Mouse (Mus musculus) activated CD4-positive, CD25-positive, alpha-beta regulatory T cell, adult 9 weeks (primary cell): ENCODE data around the gene Ahcy. TPM values are rescaled to one million over a fixed set of nuclear protein-coding genes. Genes with fewer than 3 reads are reported as not detected.

ENCODE experiments used
- polyA plus RNA-seq: library from polyadenylated mRNA; unstranded; fragments of 100-300 nt; shearing (Covaris generic); gene quantifications from one replicate; pipeline ENCODE4 v1.2.1, GENCODE M21; 2017

The Ahcy gene
- 30.0 TPM for polyA plus RNA-seq

GRCm38 (mm10) chr2:155073978-155074765 lies at the start of gene Ahcy:
TSS of gene Ahcy (minus strand) at chr2:155074497.

DNA sequence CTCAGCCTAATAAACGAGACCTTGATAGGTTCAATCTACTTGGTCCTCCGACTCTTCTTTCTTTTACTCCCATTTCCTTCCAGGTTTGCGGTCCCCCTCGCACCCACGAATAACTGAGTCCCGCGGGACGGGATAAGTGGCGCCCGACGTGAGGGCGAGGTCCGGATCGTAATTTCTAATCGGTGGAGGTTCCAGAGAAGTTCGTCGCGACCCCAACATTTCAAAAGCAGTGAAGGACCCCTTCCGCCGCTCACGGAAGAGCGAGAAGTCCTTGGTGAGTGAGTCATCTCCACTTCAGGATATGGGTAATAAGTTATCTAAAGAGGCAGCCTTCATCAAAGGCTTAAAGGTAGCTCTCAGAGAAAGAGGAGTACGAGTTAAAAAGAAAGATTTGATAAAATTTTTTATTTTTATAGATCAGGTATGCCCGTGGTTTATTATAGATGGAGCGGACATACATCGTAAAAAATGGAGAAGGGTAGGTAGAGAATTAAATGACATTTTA lies 56.0 kb downstream of the Ahcy start, which contains the start of gene Gm14226:
Gm14226 (plus strand) TSS at position 16 of the 505 bp plus-strand sequence.

Other genes with a start within 250 kb of the Ahcy start
- 56.9 TPM for gene Eif2s2, start 181.6 kb downstream of the Ahcy start, polyA plus RNA-seq
- 0.09 TPM for gene Gm14226, start 56.2 kb downstream of the Ahcy start, polyA plus RNA-seq
- 112 TPM for gene Itch, start 59.0 kb upstream of the Ahcy start, polyA plus RNA-seq
- gene Dynlrb1, start 162.0 kb upstream of the Ahcy start, polyA plus RNA-seq = 352 TPM
- 1.7 TPM for gene Map1lc3a, start 201.8 kb upstream of the Ahcy start, polyA plus RNA-seq